Mouse (Mus musculus) G1E (cell line): ENCODE measurements around the gene Kctd2. TPM values are rescaled to one million over a fixed set of nuclear protein-coding genes. Genes with fewer than 3 reads are reported as not detected.
"Not testable (repeated sequence)": the region's sequence is repeated elsewhere in the genome, so short reads cannot be mapped to it uniquely, and the experiment has no call there.

ENCODE experiments used
- ATAC-seq: 2 replicates; pipeline ENCODE4 v1.8.0; 2016; ENCODE audit warnings: mild to moderate bottlenecking; ENCODE audit not compliant: insufficient number of reproducible peaks, poor library complexity, low FRiP score, severe bottlenecking; ENCODE audit errors: extremely low read depth
- DNase-seq: peaks from one replicate; pipeline ENCODE4 v3.0.0; 2012; ENCODE audit warnings: low spot score
- H3K27me3 ChIP-seq: 2 replicates; pipeline ENCODE4 v1.6.1; 2012; ENCODE audit warnings: mild to moderate bottlenecking, low read length, inconsistent platforms; ENCODE audit not compliant: insufficient read depth
- H3K36me3 ChIP-seq: replicated peaks from 2 replicates; pipeline ENCODE3; 2012; ENCODE audit warnings: mild to moderate bottlenecking, inconsistent platforms
- H3K4me1 ChIP-seq: 2 replicates; pipeline ENCODE4 v1.6.1; 2012; ENCODE audit warnings: low read depth, low read length, inconsistent platforms, mixed read lengths; ENCODE audit not compliant: insufficient read depth
- H3K4me3 ChIP-seq: 2 replicates; pipeline ENCODE4 v1.5.1; 2012; ENCODE audit warnings: low read depth, mild to moderate bottlenecking, inconsistent platforms, low read length, moderate library complexity, mixed read lengths
- H3K9me3 ChIP-seq: replicated peaks from 2 replicates; pipeline ENCODE4 v1.6.1; 2012; ENCODE audit warnings: inconsistent platforms
- CTCF ChIP-seq: IDR thresholded peaks from 2 replicates; pipeline ENCODE4 v1.5.1; 2012; ENCODE audit warnings: low read depth, low read length, inconsistent platforms, mixed read lengths
- GATA1 ChIP-seq: IDR thresholded peaks from 2 replicates; pipeline ENCODE4 v1.6.1; 2012; ENCODE audit warnings: borderline replicate concordance, low read length, inconsistent platforms, mixed read lengths
- GATA2 ChIP-seq: IDR thresholded peaks from 2 replicates; pipeline ENCODE4 v1.6.1; 2012; ENCODE audit warnings: low read depth, low read length, inconsistent platforms, borderline replicate concordance
- POLR2AphosphoS5 ChIP-seq: IDR thresholded peaks from 2 replicates; pipeline ENCODE4 v1.6.1; 2012; ENCODE audit warnings: low read depth, low read length, inconsistent platforms; ENCODE audit not compliant: insufficient replicate concordance
- TAL1 ChIP-seq: conservative IDR thresholded peaks from 2 replicates; pipeline ENCODE4 v1.6.1; 2012; ENCODE audit warnings: low read depth, low read length, inconsistent platforms, mixed read lengths
- polyA plus RNA-seq: library from polyadenylated mRNA; stranded (reverse); fragments of >175 nt; gene quantifications from 2 replicates; pipeline ENCODE4 v1.2.3, GENCODE M21; 2012
- total RNA-seq, 2 experiments: library from RNA; stranded (forward) in 1 of 2; stranded (reverse) in 1 of 2; fragments of 200-1000 nt in 1 of 2; fragments of >200 nt in 1 of 2; fragmentation: Nextera tagmentation in 1 of 2; gene quantifications; 2 replicates each; pipeline ENCODE4 v1.2.3; 2014 to 2017

The Kctd2 gene
- total and polyA plus RNA-seq, 3 experiments = 15.2 to 17.5 (median 15.4) TPM

- Histone ChIP-seq H3K4me1 (no peaks in the 10 kb centered on the region), H3K9me3 (no peaks in the 10 kb centered on the region; the same call in 1 of the 2 replicates), H3K4me3 (no peak overlapping the region), H3K36me3 (no peaks in the 10 kb centered on the region), H3K27me3 (peaks cover 31% of the 10 kb centered on the region)
- TF ChIP-seq GATA2 (no peak), GATA1 (no peak), CTCF (no peak), POLR2AphosphoS5 (no peak), TAL1 (no peak)
- no peak for DNase-seq
- ATAC-seq = no peak
Measured at GRCm38 (mm10) chr11:115452281-115452860, 32.4 kb downstream of the Kctd2 start.

DNA sequence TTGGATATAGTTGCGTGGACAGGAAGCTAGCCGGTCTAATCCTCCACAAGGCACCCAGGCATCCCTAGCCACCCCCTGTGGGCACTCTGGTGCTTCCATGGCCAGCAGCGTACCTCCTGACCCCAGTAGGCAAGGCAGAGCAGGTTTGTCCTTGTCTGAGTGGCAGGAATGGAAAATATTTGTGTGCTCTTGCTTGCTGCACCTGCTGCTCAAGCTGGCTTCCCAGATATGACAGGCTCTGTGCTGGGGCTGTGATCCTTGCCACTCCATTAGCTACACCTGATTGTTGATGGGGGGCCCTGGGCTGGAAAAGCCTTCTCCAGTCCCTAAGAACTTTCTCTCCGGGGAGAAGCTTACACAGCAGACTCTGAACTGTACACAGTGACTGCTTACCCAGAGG is 33.4 kb downstream of the Kctd2 start:
- ATAC-seq (no peak), DNase-seq (no peak)
- Histone ChIP-seq H3K36me3 (no peaks in the 10 kb centered on the region), H3K9me3 (no peaks in the 10 kb centered on the region; the same call in 1 of the 2 replicates), H3K27me3 (peaks cover 24% of the 10 kb centered on the region), H3K4me1 (no peaks in the 10 kb centered on the region), H3K4me3 (no peak overlapping the region)
- TF ChIP-seq GATA2 (no peak), GATA1 (no peak), TAL1 (no peak), CTCF (no peak), POLR2AphosphoS5 (no peak)

DNA sequence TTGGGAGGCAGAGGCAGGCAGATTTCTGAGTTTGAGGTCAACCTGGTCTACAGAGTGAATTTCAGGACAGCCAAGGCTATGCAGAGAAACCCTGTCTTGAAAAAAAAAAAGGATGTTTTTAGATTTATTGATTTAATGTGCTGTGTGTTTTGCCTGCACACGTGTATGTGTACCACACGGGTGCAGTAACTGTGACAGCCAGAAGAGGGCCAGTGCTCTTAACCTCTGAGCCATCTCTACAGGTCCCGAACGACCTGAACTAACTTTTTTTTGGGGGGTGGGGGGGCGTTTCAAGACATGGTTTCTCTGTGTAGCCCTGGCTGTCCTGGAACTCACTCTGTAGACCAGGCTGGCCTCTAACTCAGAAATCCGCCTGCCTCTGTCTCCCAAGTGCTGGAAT is 34.9 kb downstream of the Kctd2 start:
- H3K4me3 ChIP-seq, H3K4me1 ChIP-seq, ATAC-seq, H3K9me3 ChIP-seq, DNase-seq, H3K36me3 ChIP-seq: not testable (repeated sequence)
- peaks cover 15% of the 10 kb centered on the region for H3K27me3 ChIP-seq

GRCm38 (mm10) chr11:115455619-115456018 is 35.7 kb downstream of the Kctd2 start:
- H3K9me3 ChIP-seq = no peaks in the 10 kb centered on the region; the same call in 1 of the 2 replicates
- TF ChIP-seq GATA2 = no peak
- TF ChIP-seq TAL1 = no peak
- TF ChIP-seq POLR2AphosphoS5 = no peak
- TF ChIP-seq GATA1 = no peak
- TF ChIP-seq CTCF = no peak; the same call in 1 of the 2 replicates
- peaks cover 14% of the 10 kb centered on the region for H3K27me3 ChIP-seq
- no peaks in the 10 kb centered on the region for H3K4me1 ChIP-seq
- DNase-seq = no peak
- H3K36me3 ChIP-seq = no peaks in the 10 kb centered on the region
- no peak for ATAC-seq
- no peak overlapping the region for H3K4me3 ChIP-seq

- DNase-seq (no peak), ATAC-seq (no peak)
- Histone ChIP-seq H3K9me3 (no peaks in the 10 kb centered on the region; the same call in 1 of the 2 replicates), H3K36me3 (no peaks in the 10 kb centered on the region), H3K27me3 (peaks cover 14% of the 10 kb centered on the region), H3K4me3 (no peak overlapping the region), H3K4me1 (no peaks in the 10 kb centered on the region)
- TF ChIP-seq POLR2AphosphoS5 = no peak
- TF ChIP-seq GATA2 = no peak
- TF ChIP-seq CTCF = no peak
- no peak for TF ChIP-seq GATA1
- no peak for TF ChIP-seq TAL1
Measured at GRCm38 (mm10) chr11:115456182-115456581, 36.3 kb downstream of the Kctd2 start.

DNA sequence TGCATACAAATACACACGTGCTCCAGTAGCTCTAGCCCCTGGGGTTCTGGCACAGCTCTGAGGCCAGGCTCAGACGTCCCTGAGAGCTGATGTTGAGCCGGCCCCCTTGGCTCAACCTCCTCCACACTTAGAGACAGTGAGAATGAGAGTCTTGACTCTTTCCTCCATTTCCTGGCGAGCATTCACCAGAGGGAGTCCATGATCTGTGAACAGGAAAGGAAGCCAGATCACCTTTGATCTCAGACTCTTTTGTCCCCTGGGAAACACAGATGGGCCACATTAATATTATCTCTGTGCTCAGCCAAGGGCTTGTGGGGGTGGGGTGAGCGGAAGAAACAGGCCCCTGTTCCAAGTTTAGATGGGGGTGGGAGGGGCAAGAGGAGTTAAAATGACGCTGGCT is 37.5 kb downstream of the Kctd2 start:
- no peaks in the 10 kb centered on the region; the same call in 1 of the 2 replicates for H3K9me3 ChIP-seq
- H3K36me3 ChIP-seq = no peaks in the 10 kb centered on the region
- TF ChIP-seq GATA2 (no peak), CTCF (no peak), GATA1 (no peak), POLR2AphosphoS5 (no peak), TAL1 (no peak)
- H3K4me3 ChIP-seq = no peak overlapping the region
- peaks cover 21% of the 10 kb centered on the region for H3K27me3 ChIP-seq
- H3K4me1 ChIP-seq = no peaks in the 10 kb centered on the region
- no peak for ATAC-seq
- DNase-seq = no peak

DNA sequence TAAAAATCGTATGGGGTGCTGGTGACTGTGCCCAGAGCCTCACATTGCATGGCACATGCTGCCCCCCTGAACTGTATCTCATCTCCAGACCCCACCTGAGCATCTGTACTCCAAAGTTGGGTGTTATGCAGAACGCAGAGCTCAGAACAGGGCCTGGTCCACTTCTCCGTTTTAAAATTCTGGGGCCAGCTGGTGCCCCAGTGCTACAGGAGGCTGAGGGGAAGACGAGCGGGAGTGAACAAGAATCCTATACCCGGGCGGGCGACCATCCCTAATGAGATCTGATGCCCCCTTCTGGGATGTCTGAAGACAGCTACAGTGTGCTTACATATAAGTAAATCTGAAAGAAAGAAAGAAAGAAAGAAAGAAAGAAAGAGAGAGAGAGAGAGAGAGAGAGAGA is 41.0 kb downstream of the Kctd2 start:
- ATAC-seq (no peak), DNase-seq (no peak)
- H3K4me1 ChIP-seq = no peaks in the 10 kb centered on the region
- H3K27me3 ChIP-seq = peaks cover 40% of the 10 kb centered on the region
- H3K9me3 ChIP-seq = no peaks in the 10 kb centered on the region
- H3K4me3 ChIP-seq = no peak overlapping the region
- no peaks in the 10 kb centered on the region for H3K36me3 ChIP-seq
- TF ChIP-seq GATA1 (no peak), GATA2 (no peak), POLR2AphosphoS5 (no peak), TAL1 (no peak), CTCF (no peak)
